Mouse (Mus musculus) kidney, postnatal 14 days (tissue): ENCODE results near the gene Sf3b2.

Experiments used
- DNase-seq: peaks from one replicate; pipeline ENCODE4 v3.0.0; 2022; ENCODE audit warnings: mixed read lengths

Sf3b2 gene

GRCm38 (mm10) chr19:5294972-5295735, at the start of gene Sf3b2:
Sf3b2 (minus strand) TSS chr19:5295455.
- peak; percentile 99 for DNase-seq

DNA sequence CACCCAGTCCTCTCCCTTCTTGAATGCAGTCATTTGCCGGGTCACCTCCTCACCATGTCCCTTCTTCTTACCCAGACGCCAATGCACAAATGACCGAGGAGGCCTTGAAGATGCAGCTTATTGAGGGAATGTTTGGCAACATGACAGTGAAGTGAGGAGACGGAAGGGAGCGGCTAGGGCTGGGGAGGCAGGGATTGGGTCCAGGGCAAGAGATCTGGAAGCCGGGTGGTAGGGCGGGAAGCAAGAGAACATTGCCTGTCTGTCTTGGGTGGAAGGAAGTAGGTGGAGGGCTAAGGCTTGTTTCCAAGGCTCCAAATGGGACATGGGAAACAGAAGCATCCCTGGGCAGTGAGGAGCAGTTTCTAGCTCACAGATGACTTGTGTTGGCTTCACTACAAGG, 46.1 kb upstream of the Sf3b2 start:
- no peak for DNase-seq

DNA sequence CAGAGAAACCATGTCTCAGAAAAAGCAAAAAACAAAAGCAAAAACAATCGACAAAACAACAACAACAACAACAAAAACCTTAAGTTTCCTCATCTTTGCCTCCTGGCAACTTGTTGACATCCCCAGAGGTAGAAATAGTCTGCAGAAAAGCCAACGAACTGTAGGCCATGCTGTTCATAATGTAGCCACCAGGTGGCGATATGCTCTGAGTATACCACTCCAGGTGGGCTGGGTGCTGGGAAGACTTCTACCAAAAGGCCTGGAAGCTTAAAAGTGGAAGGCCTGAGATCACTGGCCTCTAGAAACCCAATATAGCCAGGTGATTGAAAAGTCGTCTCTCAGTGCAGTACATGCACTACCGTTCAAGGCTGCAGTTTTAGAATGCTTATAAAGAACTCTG, 42.7 kb upstream of the Sf3b2 start:
- peak; percentile 84 for DNase-seq

GRCm38 (mm10) chr19:5335441-5335840, 40.2 kb upstream of the Sf3b2 start, which contains the start of gene Catsper1:
Catsper1 (plus strand) TSS chr19:5335741.
- DNase-seq = no peak

DNA sequence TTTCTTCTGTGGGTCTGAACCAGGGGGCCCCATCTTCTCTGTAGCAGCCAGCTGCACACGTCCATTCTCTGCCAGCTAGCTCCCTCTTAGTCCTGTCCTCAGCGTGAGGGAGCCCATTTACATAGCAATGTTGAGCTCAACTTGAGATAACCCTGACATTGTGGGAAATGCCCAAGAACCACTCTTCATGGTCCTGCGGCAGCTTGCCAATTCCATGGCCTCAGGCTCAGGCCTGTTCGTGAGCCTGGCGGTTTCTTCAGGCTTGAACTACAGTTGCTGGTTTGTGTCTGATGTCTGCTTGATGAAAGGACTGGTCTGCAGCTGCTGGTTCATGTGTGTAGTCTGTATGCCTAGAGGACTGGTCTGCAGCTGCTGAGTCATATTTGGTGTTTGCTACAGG, 39.5 kb upstream of the Sf3b2 start:
- no peak for DNase-seq

DNA sequence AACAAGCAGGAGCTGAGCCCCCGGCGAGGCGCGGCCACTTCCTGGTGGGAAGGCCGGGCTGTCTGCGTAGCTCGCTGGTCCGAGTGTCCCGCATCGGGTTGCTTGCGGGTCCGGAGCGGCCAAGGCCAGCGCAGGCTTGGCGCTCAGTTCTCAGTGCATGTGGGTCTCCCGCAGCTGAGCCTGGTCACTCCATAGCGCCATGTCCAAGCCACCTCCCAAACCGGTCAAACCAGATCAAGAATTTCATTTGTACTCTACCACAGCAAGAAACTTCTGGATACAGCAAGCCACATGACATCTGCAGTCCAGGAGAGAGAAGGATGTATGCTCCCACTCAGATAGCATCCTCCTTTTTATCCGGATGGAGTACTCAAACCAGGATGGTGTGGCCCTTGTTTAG, 32.7 kb upstream of the Sf3b2 start:
- DNase-seq = peak; percentile 44

GRCm38 (mm10) chr19:5323801-5324200, 28.5 kb upstream of the Sf3b2 start:
- DNase-seq = peak; percentile 62

- DNase-seq = no peak
Measured at GRCm38 (mm10) chr19:5313189-5313588, 17.9 kb upstream of the Sf3b2 start.

DNA sequence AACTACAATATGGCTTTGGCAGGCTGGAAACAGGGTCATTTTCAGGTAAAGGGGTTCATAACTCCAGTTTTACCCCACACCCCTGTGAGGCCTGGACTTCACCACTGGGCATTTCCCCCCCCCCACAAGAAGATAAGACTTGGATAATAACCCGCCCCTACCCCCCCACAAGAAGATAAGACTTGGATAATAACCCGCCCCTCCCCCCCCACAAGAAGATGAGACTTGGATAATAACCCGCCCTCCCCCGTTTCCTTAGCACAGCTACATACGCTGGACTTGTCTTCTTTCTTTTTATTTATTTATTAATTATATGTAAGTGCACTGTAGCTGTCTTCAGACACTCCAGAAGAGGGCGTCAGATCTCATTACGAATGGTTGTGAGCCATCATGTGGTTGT, 13.8 kb upstream of the Sf3b2 start:
- no peak for DNase-seq

- DNase-seq = no peak
Measured at GRCm38 (mm10) chr19:5306968-5307734, 11.9 kb upstream of the Sf3b2 start.

DNA sequence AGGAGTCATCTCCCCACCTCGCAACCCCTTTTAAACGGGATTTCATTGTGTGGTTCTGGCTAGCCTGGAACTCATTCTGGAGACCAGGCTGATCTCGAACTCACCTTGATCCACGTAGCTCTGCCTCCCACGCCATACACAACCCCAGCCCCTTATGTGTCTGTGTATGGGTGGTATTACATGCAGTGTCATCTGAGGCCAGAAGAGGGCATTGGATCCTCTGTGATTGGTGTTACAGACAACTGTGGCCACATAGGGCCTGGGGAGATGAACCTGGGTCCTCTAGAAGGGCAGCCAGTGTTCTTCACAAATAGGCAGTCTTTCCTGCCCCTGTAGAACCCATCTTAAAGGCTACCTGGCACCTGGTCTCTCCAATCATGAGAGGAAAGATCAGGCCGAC, 11.0 kb upstream of the Sf3b2 start:
- DNase-seq = no peak

DNA sequence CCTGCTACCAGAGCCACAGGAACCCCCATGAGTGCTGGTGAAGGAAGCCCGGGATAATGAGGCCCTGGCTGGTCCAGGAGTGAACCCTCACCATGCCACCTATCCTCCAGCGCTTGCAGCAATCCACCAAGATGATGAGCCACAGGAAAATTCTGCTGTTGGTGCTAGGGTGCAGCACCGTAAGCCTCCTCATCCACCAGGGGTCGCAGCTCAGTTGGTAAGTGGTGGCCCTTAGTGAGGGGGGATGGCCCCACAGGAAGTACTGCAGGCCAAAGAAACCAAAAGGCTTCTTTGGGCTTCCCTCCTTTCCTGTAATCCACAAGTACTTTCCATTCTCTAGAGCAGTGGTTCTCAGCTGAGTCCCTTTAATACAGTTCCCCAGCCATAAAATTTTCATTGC, 7.2 kb upstream of the Sf3b2 start:
- peak; percentile 67 for DNase-seq

GRCm38 (mm10) chr19:5300588-5300987, 5.3 kb upstream of the Sf3b2 start:
- no peak for DNase-seq

GRCm38 (mm10) chr19:5297903-5298800, 2.9 kb upstream of the Sf3b2 start, which contains the start of gene Gal3st3:
Gal3st3 (plus strand) TSS chr19:5298331.
- no peak for DNase-seq

DNA sequence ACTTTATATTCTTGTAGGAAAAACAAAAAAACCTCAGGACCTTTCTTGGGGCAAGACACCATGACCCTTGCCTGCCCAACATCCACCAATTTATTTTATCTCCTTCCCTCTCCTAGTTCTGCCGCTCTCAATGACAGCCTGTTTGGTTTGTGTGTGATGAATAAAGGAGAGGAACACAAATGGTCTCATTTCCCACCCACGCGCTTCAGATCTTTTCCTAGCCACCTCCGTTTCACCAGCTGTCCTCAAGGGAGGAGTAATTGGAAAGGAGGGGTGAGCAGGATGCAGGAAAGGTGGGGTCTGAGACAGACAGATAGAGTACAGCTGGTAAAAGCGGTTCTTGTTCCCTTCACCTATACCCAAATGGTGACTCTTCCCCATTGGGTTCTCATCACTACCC, 1.4 kb upstream of the Sf3b2 start:
- no peak for DNase-seq

GRCm38 (mm10) chr19:5295736-5296075, 451 bp upstream of the Sf3b2 start:
- no peak for DNase-seq

DNA sequence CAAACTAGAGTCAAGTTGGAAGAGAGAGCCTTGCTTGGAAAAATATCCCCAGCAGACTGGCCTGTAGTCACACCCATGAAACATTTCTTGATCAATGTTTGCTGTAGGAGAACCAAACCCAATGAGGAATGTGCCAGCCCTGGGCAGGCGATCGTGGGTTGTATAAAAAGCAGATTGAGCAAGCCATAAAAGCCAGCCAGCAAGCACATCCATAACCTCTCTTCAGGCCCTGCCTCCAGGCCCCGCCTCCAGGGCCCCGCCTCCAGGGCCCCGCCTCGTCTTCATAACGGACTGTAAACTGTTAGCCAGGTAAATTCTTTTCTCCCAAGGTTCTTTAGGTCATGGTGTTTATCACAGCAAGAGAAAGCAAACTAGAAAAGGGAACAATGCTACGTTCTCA, 16.9 kb downstream of the Sf3b2 start:
- no peak for DNase-seq

DNA sequence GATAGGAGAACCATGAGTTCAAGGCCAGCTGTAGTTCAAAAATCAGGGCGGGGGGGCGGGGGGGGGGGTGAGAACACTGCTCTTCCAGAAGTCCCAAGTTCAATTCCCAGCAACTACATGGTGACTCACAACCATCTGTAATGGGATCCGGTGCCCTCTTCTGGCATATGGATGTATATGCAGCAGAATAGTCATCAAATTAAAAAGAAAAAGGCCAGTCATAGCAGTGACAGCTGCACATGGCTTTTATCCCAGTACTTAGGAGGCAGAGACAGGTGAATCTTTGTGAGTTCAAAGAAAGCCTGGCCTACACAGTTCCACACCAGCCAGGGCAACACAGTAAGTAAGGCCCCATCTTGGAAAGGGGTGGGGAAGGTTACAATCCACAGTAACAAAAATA, 18.1 kb downstream of the Sf3b2 start:
- no peak for DNase-seq

DNA sequence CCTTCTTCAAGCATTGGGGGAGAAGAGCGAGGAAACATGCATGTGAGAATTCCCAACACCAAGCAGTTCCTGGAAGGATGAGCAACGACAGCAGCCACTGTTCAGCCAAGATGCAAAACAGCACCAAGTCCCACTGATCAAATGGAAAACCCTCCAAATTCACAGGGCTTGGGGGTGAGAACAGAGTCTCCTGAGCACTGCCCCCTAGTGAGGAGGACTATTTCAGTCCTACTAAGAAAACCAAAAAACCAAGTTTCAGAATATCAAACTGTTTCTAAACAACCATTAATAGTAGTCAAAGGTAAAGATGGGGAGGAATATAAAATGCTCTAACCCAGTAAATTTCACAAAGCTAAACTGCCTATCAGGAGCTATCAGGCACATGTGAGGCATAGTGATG, 18.7 kb downstream of the Sf3b2 start:
- no peak for DNase-seq

DNA sequence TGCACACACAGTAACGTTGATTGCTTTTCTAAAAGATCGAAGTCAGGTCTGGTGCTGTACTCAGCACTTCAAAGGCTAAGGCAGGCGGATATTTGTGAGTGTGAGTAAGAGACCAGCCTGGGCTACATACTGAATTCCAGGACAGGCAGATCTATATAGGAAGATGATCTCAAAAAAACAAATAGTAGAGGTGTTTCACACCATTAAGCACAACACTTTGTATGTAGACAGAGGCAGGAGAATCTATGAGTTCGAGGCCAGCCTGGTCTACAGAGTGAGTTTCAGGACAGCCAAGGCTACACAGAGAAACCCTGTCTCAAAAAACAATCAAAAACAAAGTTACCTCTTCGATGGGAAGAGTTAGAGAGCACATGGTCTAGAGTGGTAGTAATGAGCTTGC, 19.5 kb downstream of the Sf3b2 start:
- DNase-seq = no peak

GRCm38 (mm10) chr19:5274641-5275040, 20.6 kb downstream of the Sf3b2 start:
- DNase-seq = no peak

GRCm38 (mm10) chr19:5273916-5274315, 21.3 kb downstream of the Sf3b2 start:
- no peak for DNase-seq
